Mouse (Mus musculus): ENCODE data around the gene Prune2. TPM values are rescaled to one million over a fixed set of nuclear protein-coding genes. Genes with fewer than 3 reads are reported as not detected.

The Prune2 gene
- polyA plus RNA-seq, 1 experiment from 2014 or later = 1.2 TPM

GRCm38 (mm10) chr19:17207141-17207540 lies 251.2 kb downstream of the Prune2 start:
- no peaks in the 10 kb centered on the region for H3K27me3 ChIP-seq (ENCODE audit: insufficient read depth, low read length)
- no peak overlapping the region for H3K27ac ChIP-seq (ENCODE audit: low read length)
- H3K9me3 ChIP-seq (ENCODE audit: low read length) = no peaks in the 10 kb centered on the region
- WGBS = 84% methylated on average over 7 of the region's 7 CpGs
- no peaks in the 10 kb centered on the region for H3K4me1 ChIP-seq (ENCODE audit: insufficient read depth, low read length)
- no peak for ATAC-seq (ENCODE audit: low FRiP score, low TSS enrichment)
- no peaks in the 10 kb centered on the region for H3K36me3 ChIP-seq (ENCODE audit: insufficient read depth, low read length)
- H3K4me2 ChIP-seq (replicated peaks; ENCODE audit: low read depth, low read length) = no peak overlapping the region
- H3K4me3 ChIP-seq (ENCODE audit: low read length) = no peak overlapping the region
- no peak overlapping the region for H3K9ac ChIP-seq (replicated peaks; ENCODE audit: low read length)

- Histone ChIP-seq H3K4me2 (replicated peaks; ENCODE audit: low read depth, low read length) (no peak overlapping the region), H3K4me1 (ENCODE audit: insufficient read depth, low read length) (no peaks in the 10 kb centered on the region), H3K4me3 (ENCODE audit: low read length) (no peak overlapping the region), H3K27me3 (ENCODE audit: insufficient read depth, low read length) (no peaks in the 10 kb centered on the region), H3K36me3 (ENCODE audit: insufficient read depth, low read length) (no peaks in the 10 kb centered on the region), H3K9ac (replicated peaks; ENCODE audit: low read length) (no peak overlapping the region), H3K9me3 (ENCODE audit: low read length) (no peaks in the 10 kb centered on the region), H3K27ac (ENCODE audit: low read length) (no peak overlapping the region)
- WGBS = 92% methylated on average over 3 of the region's 3 CpGs
- no peak for ATAC-seq (ENCODE audit: low FRiP score, low TSS enrichment)
Observed at GRCm38 (mm10) chr19:17210541-17210940, 254.6 kb downstream of the Prune2 start.

DNA sequence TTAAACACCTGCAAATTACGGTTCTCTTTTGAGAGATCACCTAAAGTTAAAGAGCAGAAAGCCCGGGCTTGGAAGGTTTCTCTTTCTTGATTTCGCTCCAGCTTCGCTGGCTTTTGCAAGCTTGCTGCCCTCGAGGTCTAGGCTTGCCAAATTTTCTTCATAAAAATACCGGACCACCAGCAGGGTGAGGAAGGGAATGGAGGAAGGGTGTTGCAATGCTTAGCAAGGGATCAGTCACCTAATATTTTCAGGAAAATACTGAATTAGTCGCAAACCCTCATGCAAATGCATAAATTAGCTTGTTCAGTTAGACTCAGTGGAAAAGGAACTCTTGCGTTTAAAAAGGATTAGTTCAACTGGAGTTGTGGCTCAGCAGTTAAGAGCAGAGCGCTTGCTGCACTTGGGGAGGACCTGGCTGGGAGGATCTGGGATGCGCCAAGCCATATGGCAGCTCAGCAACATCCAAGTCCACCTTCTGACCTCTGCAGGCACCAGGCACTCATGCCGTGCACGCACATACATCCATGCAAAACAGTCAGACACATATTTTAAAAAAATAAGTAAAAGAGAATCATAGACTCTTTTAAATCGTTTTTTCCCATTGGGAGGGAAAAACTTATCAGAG lies 259.1 kb downstream of the Prune2 start:
- no peak for ATAC-seq (ENCODE audit: low FRiP score, low TSS enrichment)
- Histone ChIP-seq H3K27ac (ENCODE audit: low read length) (no peak overlapping the region), H3K27me3 (ENCODE audit: insufficient read depth, low read length) (no peaks in the 10 kb centered on the region), H3K36me3 (ENCODE audit: insufficient read depth, low read length) (no peaks in the 10 kb centered on the region), H3K4me2 (replicated peaks; ENCODE audit: low read depth, low read length) (no peak overlapping the region), H3K9me3 (ENCODE audit: low read length) (no peaks in the 10 kb centered on the region), H3K4me1 (ENCODE audit: insufficient read depth, low read length) (no peaks in the 10 kb centered on the region), H3K4me3 (ENCODE audit: low read length) (no peak overlapping the region), H3K9ac (replicated peaks; ENCODE audit: low read length) (no peak overlapping the region)
- WGBS = 81% methylated on average over 13 of the region's 13 CpGs

- Histone ChIP-seq H3K9ac (replicated peaks; ENCODE audit: low read length) (no peak overlapping the region), H3K27ac (ENCODE audit: low read length) (no peak overlapping the region), H3K9me3 (ENCODE audit: low read length) (no peaks in the 10 kb centered on the region), H3K4me1 (ENCODE audit: insufficient read depth, low read length) (no peaks in the 10 kb centered on the region), H3K4me2 (replicated peaks; ENCODE audit: low read depth, low read length) (no peak overlapping the region), H3K27me3 (ENCODE audit: insufficient read depth, low read length) (no peaks in the 10 kb centered on the region), H3K4me3 (ENCODE audit: low read length) (no peak overlapping the region), H3K36me3 (ENCODE audit: insufficient read depth, low read length) (no peaks in the 10 kb centered on the region)
- no peak for ATAC-seq (ENCODE audit: low FRiP score, low TSS enrichment)
- 77% methylated on average over 3 of the region's 3 CpGs for WGBS
Observed at GRCm38 (mm10) chr19:17218195-17218594, 262.3 kb downstream of the Prune2 start.

DNA sequence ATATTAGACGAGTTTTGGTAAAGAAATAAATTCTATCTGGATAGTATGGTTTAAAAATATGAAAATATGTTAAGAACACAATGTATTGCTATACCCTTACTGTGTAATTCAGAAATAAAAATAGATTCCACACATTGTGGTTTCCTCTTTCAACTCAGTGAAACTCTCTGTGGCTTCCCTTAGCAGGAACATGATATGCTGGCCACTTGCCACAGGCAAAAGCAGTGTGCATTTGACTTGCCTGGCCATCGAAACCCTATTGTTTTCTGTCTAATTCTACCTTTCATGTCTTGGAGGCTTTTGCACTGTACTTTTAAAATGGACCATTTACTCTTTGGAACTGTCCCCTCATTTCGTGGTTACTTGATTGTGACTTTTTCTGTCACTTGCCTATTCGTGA lies 267.9 kb downstream of the Prune2 start:
- no peaks in the 10 kb centered on the region for H3K27me3 ChIP-seq (ENCODE audit: insufficient read depth, low read length)
- no peak overlapping the region for H3K27ac ChIP-seq (ENCODE audit: low read length)
- H3K4me3 ChIP-seq (ENCODE audit: low read length) = no peak overlapping the region
- ATAC-seq (ENCODE audit: low FRiP score, low TSS enrichment) = no peak
- H3K4me1 ChIP-seq (ENCODE audit: insufficient read depth, low read length) = no peaks in the 10 kb centered on the region
- no peaks in the 10 kb centered on the region for H3K9me3 ChIP-seq (ENCODE audit: low read length)
- H3K4me2 ChIP-seq (replicated peaks; ENCODE audit: low read depth, low read length) = no peak overlapping the region
- no peaks in the 10 kb centered on the region for H3K36me3 ChIP-seq (ENCODE audit: insufficient read depth, low read length)
- H3K9ac ChIP-seq (replicated peaks; ENCODE audit: low read length) = no peak overlapping the region
- 80% methylated on average over 4 of the region's 4 CpGs for WGBS

DNA sequence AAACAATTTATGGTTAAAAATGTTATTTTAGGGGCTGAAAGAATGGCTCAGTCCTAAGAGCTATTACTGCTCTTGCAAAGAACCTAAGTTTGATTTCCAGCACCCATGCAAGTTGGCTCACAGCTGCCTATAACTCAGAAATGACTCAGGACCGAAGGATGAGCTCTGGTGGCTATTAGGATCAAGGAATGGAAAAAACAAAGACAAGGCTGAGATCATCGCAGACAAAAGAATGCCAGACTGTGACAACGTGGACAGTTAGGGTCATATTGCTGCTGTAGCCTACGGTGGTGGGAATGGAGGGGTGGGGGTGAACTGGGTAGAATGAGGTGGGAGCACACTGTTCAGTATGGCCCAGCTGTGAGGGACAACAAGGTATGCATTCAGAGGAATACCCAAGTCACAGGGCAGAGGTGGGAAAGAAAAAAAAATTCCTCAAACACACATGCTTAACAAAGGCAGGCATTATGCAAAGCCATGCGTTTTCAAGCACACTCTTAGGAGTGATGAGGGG lies 269.7 kb downstream of the Prune2 start:
- Histone ChIP-seq H3K9ac (replicated peaks; ENCODE audit: low read length) (no peak overlapping the region), H3K4me2 (replicated peaks; ENCODE audit: low read depth, low read length) (no peak overlapping the region), H3K4me3 (ENCODE audit: low read length) (no peak overlapping the region), H3K4me1 (ENCODE audit: insufficient read depth, low read length) (no peaks in the 10 kb centered on the region), H3K27me3 (ENCODE audit: insufficient read depth, low read length) (no peaks in the 10 kb centered on the region), H3K9me3 (ENCODE audit: low read length) (no peaks in the 10 kb centered on the region), H3K27ac (ENCODE audit: low read length) (no peak overlapping the region), H3K36me3 (ENCODE audit: insufficient read depth, low read length) (no peaks in the 10 kb centered on the region)
- no peak for ATAC-seq (ENCODE audit: low FRiP score, low TSS enrichment)
- WGBS = 67% methylated on average over 5 of the region's 5 CpGs

DNA sequence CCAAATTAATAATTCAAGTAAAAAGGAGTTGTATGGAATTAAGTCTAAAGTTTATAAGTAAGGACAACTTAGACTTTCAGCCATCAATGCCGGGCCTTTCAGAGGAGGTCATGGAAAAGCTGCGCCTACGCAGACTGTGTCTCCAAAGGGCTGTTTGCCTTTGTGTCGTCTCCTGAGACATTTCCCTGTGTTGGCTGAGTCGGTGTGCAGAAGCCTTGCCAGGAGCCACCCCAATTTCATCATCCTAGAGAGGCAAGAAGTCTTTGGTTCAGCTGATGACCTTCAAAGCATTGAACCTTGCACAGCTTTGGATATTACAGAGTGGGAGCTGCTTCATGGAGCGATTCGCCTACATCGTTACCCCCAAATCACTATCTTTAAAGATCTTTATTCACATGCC lies 270.2 kb downstream of the Prune2 start:
- no peak overlapping the region for H3K4me2 ChIP-seq (replicated peaks; ENCODE audit: low read depth, low read length)
- H3K9ac ChIP-seq (replicated peaks; ENCODE audit: low read length) = no peak overlapping the region
- no peak for ATAC-seq (ENCODE audit: low FRiP score, low TSS enrichment)
- no peak overlapping the region for H3K4me3 ChIP-seq (ENCODE audit: low read length)
- no peaks in the 10 kb centered on the region for H3K9me3 ChIP-seq (ENCODE audit: low read length)
- no peaks in the 10 kb centered on the region for H3K27me3 ChIP-seq (ENCODE audit: insufficient read depth, low read length)
- no peaks in the 10 kb centered on the region for H3K4me1 ChIP-seq (ENCODE audit: insufficient read depth, low read length)
- no peak overlapping the region for H3K27ac ChIP-seq (ENCODE audit: low read length)
- H3K36me3 ChIP-seq (ENCODE audit: insufficient read depth, low read length) = no peaks in the 10 kb centered on the region
- 86% methylated on average over 8 of the region's 8 CpGs for WGBS

GRCm38 (mm10) chr19:17230013-17230412 lies 274.1 kb downstream of the Prune2 start:
- Histone ChIP-seq H3K4me3 (ENCODE audit: low read length) (no peak overlapping the region), H3K27me3 (ENCODE audit: insufficient read depth, low read length) (no peaks in the 10 kb centered on the region), H3K36me3 (ENCODE audit: insufficient read depth, low read length) (no peaks in the 10 kb centered on the region), H3K9ac (replicated peaks; ENCODE audit: low read length) (no peak overlapping the region), H3K4me2 (replicated peaks; ENCODE audit: low read depth, low read length) (no peak overlapping the region), H3K4me1 (ENCODE audit: insufficient read depth, low read length) (no peaks in the 10 kb centered on the region), H3K27ac (ENCODE audit: low read length) (no peak overlapping the region), H3K9me3 (ENCODE audit: low read length) (no peaks in the 10 kb centered on the region)
- no peak for ATAC-seq (ENCODE audit: low FRiP score, low TSS enrichment)
- 88% methylated on average over 1 of the region's 1 CpGs for WGBS

- no peaks in the 10 kb centered on the region for H3K36me3 ChIP-seq (ENCODE audit: insufficient read depth, low read length)
- ATAC-seq (ENCODE audit: low FRiP score, low TSS enrichment) = no peak
- 84% methylated on average over 3 of the region's 3 CpGs for WGBS
- no peaks in the 10 kb centered on the region for H3K9me3 ChIP-seq (ENCODE audit: low read length)
- no peak overlapping the region for H3K4me2 ChIP-seq (replicated peaks; ENCODE audit: low read depth, low read length)
- H3K27me3 ChIP-seq (ENCODE audit: insufficient read depth, low read length) = no peaks in the 10 kb centered on the region
- no peak overlapping the region for H3K4me3 ChIP-seq (ENCODE audit: low read length)
- H3K4me1 ChIP-seq (ENCODE audit: insufficient read depth, low read length) = no peaks in the 10 kb centered on the region
- no peak overlapping the region for H3K9ac ChIP-seq (replicated peaks; ENCODE audit: low read length)
- H3K27ac ChIP-seq (ENCODE audit: low read length) = no peak overlapping the region
Observed at GRCm38 (mm10) chr19:17238471-17238870, 282.6 kb downstream of the Prune2 start.

GRCm38 (mm10) chr19:17240170-17241077 lies 284.5 kb downstream of the Prune2 start:
- ATAC-seq (ENCODE audit: low FRiP score, low TSS enrichment) = no peak
- Histone ChIP-seq H3K36me3 (ENCODE audit: insufficient read depth, low read length) (no peaks in the 10 kb centered on the region), H3K4me2 (replicated peaks; ENCODE audit: low read depth, low read length) (no peak overlapping the region), H3K4me1 (ENCODE audit: insufficient read depth, low read length) (no peaks in the 10 kb centered on the region), H3K27ac (ENCODE audit: low read length) (no peak overlapping the region), H3K9me3 (ENCODE audit: low read length) (no peaks in the 10 kb centered on the region), H3K4me3 (ENCODE audit: low read length) (no peak overlapping the region), H3K9ac (replicated peaks; ENCODE audit: low read length) (no peak overlapping the region), H3K27me3 (ENCODE audit: insufficient read depth, low read length) (no peaks in the 10 kb centered on the region)
- WGBS = 80% methylated on average over 7 of the region's 7 CpGs

All from kidney, embryonic 16.5 days (tissue).